Mouse (Mus musculus) adrenal gland, postnatal 25 days (tissue): ENCODE results near the gene Nxt1. TPM values are rescaled to one million over a fixed set of nuclear protein-coding genes. Genes with fewer than 3 reads are reported as not detected.

ENCODE experiments used
- DNase-seq: peaks from one replicate; pipeline ENCODE4 v3.0.0; 2021; ENCODE audit warnings: mixed read lengths
- long read RNA-seq: library from polyadenylated mRNA; stranded (forward); transcript quantifications from one replicate; pipeline ENCODE4 v2.0.0, GENCODE M21; 2021
- total RNA-seq: library from RNA; stranded (reverse); gene quantifications from 2 replicates; pipeline ENCODE4 v1.2.3, GENCODE M21; 2021

The Nxt1 gene
- 22.6 and 25.7 TPM in 2 replicates for total RNA-seq
- long read RNA-seq, transcript Nxt1-201 (2 exons, 956 nt) = major isoform, 20 of 24 reads
- long read RNA-seq, partial matches to known transcripts = 2 of 24 reads
- long read RNA-seq, other reads (novel, unspliced or antisense) = 1 of 24 reads

DNA sequence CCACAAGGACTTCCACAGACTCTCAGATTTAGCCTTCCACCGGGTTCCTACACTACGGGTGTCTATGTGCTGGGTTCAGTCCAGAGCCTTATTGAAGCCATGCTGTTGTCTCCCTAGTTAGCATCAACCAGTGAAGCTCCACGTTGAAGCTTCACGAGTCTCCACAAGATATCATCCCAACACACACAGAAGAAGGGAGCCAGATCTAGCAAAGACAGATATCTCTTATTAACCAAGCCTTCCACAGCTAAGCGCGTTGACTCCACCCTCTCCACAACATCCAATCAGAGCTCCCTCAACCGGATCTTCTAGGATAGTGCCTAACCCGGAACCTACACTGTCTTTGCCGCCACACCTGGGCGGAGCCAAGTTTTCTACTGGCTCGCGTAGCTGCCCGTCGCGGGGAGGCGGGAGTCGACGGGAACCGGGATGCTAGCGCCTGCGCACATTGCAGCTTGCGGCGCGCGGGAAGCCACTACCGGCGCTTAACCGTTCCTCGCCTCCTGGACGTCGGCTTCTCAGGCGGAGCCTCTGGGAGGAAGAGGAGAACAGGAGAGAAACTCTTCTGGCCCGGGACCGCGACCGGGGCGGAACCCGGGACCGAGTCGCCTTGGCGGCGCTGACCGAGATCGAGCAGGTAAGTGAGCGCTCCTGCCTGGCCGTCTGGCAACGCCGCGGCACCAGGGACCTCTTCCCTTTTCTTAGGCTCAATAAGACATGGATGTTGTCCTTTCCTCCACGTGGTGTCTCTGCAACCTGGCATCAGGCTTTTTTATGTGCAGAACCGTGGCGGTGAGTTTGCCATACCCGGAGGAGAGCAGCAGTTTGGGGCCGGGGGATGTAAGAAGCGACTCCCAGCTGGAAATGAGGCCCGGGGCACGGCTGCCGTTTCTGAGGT, at the start of gene Nxt1:
Nxt1 (plus strand) TSS at position 403 of the 898 bp plus-strand sequence.
- DNase-seq = peak; percentile 99

DNA sequence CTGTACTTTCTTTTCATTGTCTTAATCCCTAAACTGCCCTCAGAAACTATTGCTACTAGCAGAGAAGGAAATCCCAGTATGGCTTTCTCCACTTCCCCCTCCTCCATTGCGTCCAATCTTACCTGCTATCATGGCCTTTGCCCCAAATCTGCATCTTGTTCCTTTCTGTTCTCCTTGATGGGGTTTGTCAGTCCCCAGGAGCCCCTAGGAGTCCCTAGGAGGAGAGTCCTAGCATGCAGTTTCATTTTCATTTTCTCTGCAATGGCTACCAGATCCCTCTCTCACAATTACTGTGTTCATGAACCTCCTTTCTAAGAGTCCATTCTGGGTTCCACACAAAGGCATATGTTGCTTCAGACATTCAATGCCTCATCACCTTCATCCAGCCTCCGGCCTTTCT, 49.3 kb upstream of the Nxt1 start:
- no peak for DNase-seq

DNA sequence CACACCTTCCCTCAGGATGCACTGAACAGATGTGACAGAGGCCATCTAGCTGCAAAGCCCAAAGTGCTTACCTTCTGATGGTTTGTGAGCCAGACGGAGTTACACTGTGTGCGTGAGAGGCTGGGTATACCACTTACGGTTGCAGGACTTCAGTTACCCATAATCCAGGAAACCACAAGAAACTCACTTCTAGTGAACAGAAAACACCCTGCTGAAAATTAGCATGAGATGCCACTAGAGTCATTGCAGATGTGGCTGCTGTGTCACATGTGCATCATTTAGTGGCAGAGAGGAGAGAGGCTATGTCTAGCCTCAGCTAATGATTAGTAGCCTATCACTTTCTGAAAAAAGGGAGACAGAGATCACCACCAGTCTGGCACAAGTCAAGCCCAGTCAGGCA, 47.9 kb upstream of the Nxt1 start:
- no peak for DNase-seq

DNA sequence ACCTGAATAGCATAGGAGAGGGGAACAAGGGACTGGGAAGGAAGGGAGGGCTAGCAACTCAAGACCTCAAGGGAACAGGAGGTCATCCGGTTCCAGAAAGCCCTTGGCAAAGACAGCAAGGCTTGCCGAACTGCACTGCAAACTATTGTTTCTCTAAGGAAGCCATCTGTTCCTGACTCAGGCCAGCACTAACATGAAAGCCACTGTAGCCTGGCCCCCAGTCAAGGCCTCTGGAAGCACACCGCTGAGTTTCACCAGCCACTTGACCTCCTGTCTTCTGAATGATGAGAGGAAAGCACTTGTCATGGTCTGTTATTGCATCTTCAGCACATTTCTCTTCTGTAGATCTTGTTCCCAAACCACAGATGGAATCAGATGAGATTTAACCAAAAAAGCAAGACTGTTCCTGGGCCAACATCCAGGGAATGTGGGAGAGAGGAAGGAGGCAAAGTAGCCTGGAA, 45.4 kb upstream of the Nxt1 start:
- DNase-seq = peak; percentile 49

DNA sequence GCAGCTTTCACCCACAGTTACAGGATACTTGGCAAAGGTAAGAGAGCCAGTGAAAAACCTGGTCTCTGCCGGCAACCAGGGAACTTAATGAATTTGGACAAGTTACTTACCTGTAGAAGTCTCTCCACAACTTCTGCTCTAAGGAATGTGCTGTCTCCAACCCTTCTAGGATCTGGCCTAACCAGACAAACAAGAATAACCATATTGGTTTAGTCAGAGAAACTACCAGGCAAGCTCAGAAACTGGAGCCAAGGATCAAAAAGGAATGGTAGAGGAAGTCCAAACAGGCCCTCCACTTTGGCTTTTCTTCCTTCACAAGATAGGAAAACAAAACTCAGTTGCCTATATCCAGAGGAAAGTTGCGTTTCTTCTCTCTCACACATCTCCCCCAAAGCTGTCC, 41.4 kb upstream of the Nxt1 start:
- DNase-seq = no peak

DNA sequence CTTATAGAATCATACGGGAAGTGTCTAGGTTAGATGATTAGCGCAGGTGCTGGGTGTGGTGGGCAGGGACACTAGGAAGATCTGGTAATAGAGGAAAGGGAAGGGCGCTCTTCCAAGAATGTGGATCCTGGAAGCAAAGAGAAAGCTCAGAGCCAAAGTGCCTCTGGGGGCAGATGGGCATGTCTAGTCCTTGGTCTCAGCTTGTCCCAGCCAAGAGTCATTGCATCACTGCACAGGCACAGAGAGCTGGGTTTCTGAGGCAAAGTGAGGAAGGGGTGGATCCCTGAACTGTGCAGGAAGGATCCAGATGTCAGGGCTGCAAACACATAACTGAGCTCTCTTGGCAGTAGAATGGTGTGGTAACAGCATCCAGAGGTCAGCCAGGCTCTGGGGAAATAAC, 40.8 kb upstream of the Nxt1 start:
- DNase-seq = no peak

DNA sequence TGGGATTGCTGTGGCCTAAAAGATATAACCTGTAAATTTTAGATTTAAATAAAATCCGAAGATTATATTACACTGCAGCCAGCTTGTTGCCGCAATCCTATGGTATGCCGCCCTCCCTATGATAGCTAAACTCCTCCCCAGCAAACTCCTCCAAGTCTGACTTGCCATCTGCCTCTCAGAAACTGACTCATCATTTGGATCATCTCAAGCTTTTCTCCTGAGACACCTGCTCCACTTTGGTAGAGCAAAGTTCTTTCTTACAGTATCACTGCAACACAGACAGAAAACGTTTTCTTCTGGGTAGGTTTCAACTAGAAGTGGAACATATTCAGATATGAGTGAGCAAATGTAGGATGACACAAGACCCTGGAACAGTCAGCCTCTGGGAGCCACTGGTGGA, 37.9 kb upstream of the Nxt1 start:
- DNase-seq = no peak

DNA sequence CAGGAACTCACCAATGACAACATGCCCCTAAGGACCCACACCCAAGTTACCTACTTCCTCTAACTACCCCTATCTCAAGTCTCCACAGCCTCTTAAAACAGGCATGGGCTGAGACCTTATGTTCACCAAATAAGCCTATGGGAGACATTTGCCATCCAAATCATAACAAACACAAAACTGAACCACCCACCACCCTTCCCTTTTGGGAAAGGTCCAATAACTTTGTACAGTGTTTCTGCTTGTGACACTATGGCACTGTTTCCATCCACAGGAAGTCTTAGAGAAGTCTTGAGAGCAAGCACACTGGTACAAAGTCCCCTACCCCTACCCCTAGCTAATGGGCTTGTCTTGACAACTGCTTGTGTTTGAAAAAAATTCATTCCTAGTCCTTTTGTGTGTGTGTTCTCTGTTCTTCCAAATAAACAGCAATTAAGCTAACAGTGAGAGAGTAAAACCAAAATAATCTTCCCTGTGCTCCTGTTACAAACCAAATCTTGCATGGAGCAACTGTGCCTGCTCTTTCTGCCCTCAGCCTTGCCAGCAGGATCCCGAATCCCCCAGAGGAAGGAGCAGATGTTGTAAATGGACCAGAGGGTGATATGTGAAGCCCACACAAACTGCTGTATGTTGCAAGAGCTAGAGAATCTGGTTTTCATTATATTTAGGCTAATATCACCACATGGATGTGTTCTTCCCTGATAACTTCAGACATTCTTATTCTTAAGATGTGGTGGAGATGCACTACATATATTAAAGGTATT, 29.6 kb upstream of the Nxt1 start:
- no peak for DNase-seq

DNA sequence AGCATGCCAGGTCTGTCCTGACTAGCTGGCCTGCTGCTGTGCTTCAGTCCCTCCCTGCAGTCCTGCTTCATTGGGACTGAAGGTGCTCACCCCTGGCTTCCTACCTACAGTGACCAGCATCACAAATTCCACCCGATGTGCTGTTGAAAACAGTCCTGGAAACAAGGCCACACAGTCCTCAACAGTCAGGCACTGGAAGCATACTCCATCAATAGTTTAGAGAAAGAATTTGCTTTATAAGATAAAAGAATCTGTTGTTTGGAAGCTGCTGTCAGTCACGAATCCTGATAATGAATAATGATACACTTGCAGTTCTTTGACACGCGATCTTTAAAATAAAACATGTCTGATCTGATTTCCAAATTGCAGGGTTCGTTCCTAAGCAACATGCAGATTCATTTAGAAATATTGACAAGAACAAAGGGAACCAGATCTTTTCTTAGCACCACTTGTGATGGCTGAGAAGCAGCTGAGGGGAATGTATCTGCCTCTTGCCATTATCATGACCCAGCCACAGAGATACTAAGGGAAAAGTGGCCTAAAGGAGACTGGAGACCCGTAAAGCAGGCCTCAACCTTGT, 27.9 kb upstream of the Nxt1 start:
- DNase-seq = no peak

DNA sequence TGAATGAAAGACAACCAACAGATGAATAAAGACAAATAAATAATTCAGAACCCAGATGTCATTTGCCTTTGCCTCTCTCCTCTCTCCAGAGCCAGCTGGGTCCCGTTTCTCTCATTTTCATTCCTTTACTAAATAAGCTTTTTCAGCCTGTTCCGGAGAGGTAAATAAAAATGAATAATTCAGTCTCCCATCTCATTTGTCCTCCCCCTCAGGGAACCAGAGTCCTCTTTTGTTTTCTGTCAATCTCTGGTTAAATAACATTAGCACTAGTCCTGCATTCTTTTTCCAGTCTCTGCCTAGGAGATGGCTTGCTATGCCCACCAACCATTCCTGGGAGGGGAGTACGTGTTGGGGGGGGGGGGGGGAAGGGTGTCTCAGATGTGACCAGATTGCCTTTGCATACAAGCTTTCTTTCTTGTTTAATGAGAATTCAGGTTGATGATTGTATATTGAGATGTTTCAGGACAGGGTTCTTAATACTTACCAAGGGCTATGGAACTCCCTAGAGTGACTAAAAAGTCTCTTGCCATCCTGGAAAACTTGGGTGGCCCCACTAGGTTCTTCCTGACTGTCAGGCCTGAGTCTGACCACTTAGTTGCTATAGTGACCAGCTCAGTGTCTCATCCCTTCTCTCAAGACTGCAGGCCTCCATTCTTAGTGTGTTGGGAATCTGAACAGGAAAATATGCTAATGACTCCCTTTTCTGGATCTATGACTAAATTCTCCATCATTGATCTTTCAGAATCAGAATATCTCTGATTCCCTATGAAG, 21.6 kb upstream of the Nxt1 start:
- no peak for DNase-seq

DNA sequence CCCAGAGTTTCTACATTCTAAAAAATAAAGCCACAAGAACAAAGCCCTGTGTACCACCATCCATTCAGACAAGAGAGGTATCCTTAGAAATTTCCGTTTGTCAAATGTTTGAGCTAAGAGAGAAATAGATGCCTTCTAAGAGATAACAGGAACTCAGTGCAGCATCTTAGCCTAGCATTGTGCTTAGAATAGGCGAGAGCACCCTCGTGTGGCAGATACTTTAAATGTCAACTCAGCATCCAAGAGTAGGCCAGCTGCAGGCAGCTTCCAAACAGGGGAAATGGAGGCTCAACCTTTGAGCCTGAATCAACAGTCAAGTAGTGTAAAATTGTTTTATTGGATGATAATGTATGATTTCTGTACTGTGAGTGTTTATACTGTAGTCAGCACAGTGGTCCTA, 17.4 kb upstream of the Nxt1 start:
- DNase-seq = peak; percentile 63

DNA sequence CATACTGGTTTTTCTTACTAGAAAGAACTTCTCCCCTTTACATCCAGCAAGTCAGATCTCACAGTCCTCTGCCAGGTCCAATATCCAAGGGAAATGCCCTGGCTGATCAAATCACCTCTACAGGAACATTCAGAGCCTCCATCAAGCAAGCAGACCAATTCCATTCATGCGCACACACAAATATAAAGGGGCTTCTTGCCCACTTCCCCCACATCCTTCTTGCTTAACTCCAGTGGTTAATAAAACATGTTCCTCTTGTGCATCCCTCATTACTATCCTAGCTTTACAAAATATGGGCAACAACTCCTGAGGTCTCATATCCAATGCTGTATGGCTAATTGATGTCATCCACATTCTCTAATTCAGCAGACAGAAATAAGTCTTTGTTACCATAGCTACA, 8.9 kb upstream of the Nxt1 start:
- DNase-seq = no peak

DNA sequence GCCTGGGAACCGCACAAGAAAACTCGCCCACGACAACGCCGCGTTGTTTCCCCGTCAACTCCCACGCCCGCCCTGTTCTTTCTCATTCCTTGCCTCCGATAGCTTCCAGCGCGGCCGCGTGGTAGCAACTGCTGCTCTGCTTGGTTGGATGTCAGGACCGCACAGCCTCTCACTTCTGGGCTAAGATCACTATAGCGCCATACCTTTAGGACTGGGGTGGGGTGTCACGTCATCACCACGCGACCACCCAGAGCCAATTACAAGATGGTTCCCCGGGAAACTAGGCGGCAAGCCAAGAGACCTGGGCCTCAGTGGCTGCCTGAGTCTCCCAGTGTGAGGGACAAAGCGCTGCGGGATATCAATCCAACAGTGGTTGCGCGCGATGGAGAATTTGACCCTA, 5.4 kb downstream of the Nxt1 start:
- DNase-seq = peak; percentile 76

DNA sequence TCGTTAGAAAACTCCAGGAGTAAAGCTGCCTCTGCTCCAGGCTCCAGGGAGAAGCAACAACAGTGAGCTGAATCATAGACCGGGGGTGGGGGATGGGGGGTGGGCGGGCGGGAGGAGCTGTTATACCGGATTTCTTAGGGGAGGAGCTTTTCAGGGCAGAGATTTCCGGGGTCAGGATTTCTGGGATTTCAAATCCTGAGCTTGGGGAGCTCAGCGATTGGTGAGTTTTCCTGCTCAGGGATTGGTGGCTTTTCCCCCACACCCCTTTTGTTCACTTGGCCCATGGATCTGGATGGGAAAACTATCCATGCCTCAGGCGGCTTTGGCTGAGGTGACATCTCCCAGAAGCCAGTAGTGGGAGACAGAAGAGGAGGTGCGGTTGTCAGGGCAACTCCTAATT, 6.9 kb downstream of the Nxt1 start:
- peak; percentile 60 for DNase-seq

DNA sequence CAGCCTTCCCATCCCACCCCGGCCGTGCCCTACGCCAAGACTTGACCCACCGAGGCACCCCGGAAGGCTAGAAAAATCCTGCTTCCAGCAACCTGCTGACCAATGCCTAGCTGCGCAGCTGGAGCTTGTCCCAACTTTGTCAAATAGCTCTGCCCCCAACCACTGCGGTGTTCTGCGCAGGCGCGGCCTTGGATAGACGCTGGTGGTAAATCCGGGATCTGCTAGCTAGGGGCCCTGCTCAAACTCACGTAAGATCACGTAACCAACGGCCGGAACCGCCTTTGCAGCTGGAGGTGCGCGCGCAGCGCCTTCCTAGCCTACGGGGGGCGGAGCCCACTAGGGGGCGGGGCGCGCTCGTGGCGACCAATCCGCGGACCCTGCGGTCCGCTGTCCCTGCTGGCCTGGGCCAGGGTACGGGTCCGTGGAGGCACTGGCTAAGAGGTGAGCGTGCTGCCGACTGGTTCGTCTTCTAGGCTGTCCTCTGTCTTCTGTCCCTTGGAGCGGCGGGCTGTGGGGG, 8.4 kb downstream of the Nxt1 start, which contains the start of gene Gzf1:
Gzf1 (plus strand) TSS at position 249 of the 517 bp plus-strand sequence.
- peak; percentile 100 for DNase-seq

DNA sequence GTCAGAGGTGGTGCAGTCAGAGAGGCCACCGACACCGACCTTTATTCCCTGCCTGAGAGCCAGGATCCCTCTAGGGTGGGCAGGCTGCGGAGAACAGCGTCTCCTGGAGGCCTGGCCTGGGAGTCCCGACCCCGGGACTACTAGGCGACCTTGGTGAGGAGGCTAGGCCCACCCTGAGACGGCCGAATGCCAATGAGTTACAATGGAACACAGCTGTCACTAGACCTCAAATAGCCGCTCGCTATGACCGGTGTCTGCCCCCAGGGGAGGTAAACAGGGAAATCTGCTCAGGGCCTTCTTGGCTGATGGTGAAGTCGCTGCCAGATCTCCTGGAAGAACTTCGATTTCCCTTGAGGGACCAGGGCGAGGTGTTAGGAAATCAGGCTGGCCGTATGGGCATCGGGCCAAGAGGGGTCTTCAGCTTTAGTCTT, 9.1 kb downstream of the Nxt1 start:
- peak; percentile 45 for DNase-seq

DNA sequence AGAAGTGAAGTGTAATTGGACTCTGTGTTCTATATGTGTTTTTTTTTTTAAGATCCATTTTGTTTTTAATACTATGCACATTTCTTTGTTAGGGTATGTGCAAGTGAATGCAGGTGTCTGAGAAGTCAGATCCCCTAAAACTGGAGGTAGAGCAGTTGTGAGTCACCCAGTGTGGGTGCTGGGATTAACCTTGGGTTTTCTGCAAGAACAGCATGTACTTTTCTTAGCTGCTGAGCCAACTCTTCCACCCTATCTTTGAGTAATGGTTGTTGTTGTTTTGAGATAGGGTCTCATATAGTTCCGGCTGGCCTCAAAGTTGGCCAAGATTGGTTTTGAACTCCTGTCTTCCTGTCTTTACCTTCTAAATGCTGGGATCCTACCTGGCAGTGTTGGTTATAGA, 10.6 kb downstream of the Nxt1 start:
- DNase-seq = no peak

DNA sequence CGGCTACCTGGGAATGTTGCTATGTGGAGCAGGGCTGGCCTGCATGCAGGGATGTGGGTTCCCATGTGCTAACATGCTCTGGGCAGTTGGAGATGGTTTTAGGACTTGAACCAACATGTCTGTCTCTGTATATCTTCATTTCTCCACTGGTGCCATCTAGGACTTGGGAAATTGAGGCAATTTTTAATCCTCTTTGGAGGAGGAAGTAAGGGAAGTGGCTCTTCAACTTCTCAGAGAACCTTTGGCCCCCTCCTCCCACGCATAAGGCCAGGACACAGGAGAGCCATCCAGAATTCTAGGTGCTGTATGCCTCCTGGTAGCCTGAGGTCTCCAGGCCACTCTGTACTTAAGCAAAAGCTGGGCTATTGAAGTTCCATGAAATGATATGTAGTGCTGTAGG, 12.6 kb downstream of the Nxt1 start:
- no peak for DNase-seq

DNA sequence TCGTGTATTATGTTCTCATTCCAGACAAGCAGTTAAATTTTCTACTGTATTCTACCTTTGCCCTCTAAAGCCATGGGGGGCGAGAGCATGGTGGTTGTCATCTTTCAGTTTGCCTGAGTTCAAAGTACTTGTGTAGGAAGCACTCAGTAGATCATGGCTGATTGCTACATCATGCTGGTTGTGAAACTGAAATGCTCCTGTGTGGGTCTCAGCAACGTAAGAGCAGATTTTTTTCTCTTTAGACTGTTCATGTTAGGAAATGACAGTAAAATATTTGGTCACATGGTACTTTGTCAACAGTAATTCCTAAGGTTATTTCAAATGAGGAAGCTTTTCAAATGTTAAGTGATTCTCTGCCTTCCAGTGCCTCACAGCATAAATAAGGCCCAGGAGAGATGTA, 13.3 kb downstream of the Nxt1 start:
- DNase-seq = no peak

DNA sequence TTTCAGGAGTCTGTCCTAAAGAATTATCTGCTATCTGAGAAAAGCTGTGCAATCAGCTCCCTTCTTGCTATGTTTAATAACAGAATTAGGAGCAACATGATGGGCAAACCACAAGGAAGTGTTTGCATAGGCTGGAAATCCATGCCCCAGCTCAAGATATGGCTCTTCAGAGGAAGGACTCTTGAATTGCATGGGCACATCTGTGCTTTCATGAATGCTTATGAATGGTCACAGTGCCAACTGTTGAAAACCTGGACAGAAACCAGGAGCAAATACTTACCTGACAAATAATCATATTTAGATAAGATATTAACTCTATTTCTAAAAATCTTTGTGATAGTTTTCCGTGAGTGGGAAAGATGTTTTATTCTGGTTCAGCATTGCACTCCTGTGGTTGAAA, 14.5 kb downstream of the Nxt1 start:
- DNase-seq = no peak

DNA sequence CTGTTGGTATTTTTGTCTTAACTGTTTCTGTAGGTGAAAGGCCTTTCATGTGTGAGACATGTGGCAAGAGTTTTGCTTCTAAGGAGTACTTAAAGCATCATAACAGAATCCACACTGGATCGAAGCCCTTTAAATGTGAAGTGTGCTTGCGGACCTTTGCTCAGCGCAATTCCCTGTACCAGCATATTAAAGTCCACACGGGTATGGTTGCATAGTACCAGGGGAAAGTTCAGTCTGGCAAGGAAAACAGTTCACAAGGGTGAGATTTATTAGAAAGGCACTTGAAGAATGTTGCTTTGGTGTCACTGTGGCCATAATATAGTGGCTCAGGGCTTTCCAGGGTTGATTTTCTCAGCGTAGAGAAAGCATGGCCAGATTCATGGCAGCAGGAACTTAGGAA, 15.6 kb downstream of the Nxt1 start:
- no peak for DNase-seq
